Mouse (Mus musculus) cerebellum, adult 2 months (tissue): ENCODE results near the gene Ofcc1.

Experiments used
- CTCF ChIP-seq: fragments of 200-500 bp; IDR thresholded peaks from 2 replicates; pipeline ENCODE4 v1.5.1; 2011; ENCODE audit warnings: low read depth, mild to moderate bottlenecking, control low read depth, low read length, moderate library complexity, borderline replicate concordance; ENCODE audit not compliant: insufficient read depth
- POLR2A ChIP-seq: fragments of 200-500 bp; IDR thresholded peaks from 2 replicates; pipeline ENCODE4 v1.6.1; 2011; ENCODE audit warnings: low read length, control low read depth, borderline replicate concordance; ENCODE audit not compliant: insufficient read depth

DNA sequence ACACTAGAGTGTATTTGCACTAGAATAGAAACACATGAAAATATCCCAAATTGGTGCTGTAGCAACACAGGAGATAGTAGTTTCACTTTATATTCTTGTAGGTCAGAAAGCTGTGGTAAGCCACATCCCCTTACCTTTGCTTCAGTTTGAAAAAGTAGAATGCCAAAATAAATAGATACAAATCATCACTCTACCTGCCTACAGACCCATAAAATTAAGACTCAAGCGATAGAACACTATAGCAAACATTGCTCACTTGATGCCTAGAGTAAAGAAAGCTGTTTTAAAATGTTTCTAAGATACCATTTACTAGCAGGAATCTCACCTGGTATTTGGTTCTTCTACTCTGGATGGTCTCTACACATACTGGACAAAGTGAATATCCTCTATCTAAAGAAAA is 331.8 kb downstream of the Ofcc1 start:
- TF ChIP-seq POLR2A (no peak), CTCF (no peak)
